Mouse (Mus musculus) heart, postnatal 0 days (tissue): ENCODE data around the gene Plpp3. TPM values are rescaled to one million over a fixed set of nuclear protein-coding genes. Genes with fewer than 3 reads are reported as not detected.
A peak's percentile ranks its signal among the peaks of the same experiment; 100 is the strongest.

Experiments
- ATAC-seq: fragments of 200-750 bp; cut with Nextera tagmentation; 2 replicates; pipeline ENCODE4 v1.8.0; 2017; ENCODE audit warnings: low read depth, moderate number of reproducible peaks, moderate library complexity; ENCODE audit not compliant: insufficient read depth
- DNase-seq: peaks from one replicate; pipeline ENCODE4 v3.0.0-alpha.2; 2016; ENCODE audit warnings: low spot score
- H3K27ac ChIP-seq: fragments of 300-500 bp; sonication (generic); 2 replicates; pipeline ENCODE4 v1.5.1; 2014; ENCODE audit warnings: low read depth, mild to moderate bottlenecking
- H3K27me3 ChIP-seq: fragments of 300-500 bp; sonication (generic); 2 replicates; pipeline ENCODE4 v1.6.1; 2014; ENCODE audit warnings: low read length, mixed read lengths; ENCODE audit not compliant: control insufficient read depth, insufficient read depth
- H3K36me3 ChIP-seq: fragments of 300-500 bp; sonication (generic); replicated peaks from 2 replicates; pipeline ENCODE4 v1.6.1; 2014; ENCODE audit warnings: low read length, mixed read lengths; ENCODE audit not compliant: control insufficient read depth, insufficient read depth
- H3K4me1 ChIP-seq: fragments of 300-500 bp; sonication (generic); 2 replicates; pipeline ENCODE4 v1.6.1; 2014; ENCODE audit warnings: antibody characterized with exemption; ENCODE audit not compliant: control insufficient read depth, insufficient read depth
- H3K4me2 ChIP-seq: fragments of 300-500 bp; sonication (generic); 2 replicates; pipeline ENCODE4 v1.6.1; 2014; ENCODE audit warnings: low read depth, mild to moderate bottlenecking, low read length, moderate library complexity
- H3K4me3 ChIP-seq: fragments of 300-500 bp; sonication (generic); 2 replicates; pipeline ENCODE4 v1.5.1; 2014; ENCODE audit warnings: low read depth, low read length
- H3K9ac ChIP-seq: fragments of 300-500 bp; sonication (generic); replicated peaks from 2 replicates; pipeline ENCODE4 v1.6.1; 2014; ENCODE audit warnings: low read depth, low read length, mixed read lengths
- H3K9me3 ChIP-seq: fragments of 300-500 bp; sonication (generic); replicated peaks from 2 replicates; pipeline ENCODE4 v1.6.1; 2016; ENCODE audit warnings: low read length; ENCODE audit not compliant: control insufficient read depth
- CTCF ChIP-seq: IDR thresholded peaks from 2 replicates; pipeline ENCODE4 v1.5.1; 2016; ENCODE audit warnings: antibody characterized with exemption, control low read depth, low read depth
- EP300 ChIP-seq: IDR thresholded peaks from 2 replicates; pipeline ENCODE4 v1.6.1; 2016; ENCODE audit warnings: antibody characterized with exemption, low read depth
- WGBS: fragments of 180-500 bp; shearing (Covaris S2); extraction: QIAGEN DNeasy Blood & Tissue Kit; methylation state at CpG from one replicate; pipeline ENCODE4 v1.1.7; 2014; 5-methylcytosine and 5-hydroxymethylcytosine counted together
- polyA plus RNA-seq: library from polyadenylated mRNA; unstranded; fragments of >200 nt; fragmentation: Nextera tagmentation; extraction: Ambion mirVana; gene quantifications from 2 replicates; pipeline ENCODE4 v1.2.1, GENCODE M21; 2015
- total RNA-seq: library from RNA; depleted of rRNA; stranded (reverse); fragments of >200 nt; gene quantifications from 2 replicates; pipeline ENCODE4 v1.2.3, GENCODE M21; 2014; ENCODE audit warnings: low replicate concordance

Gene Plpp3
- total and polyA plus RNA-seq, 2 experiments from 2014 or later = 56.4 to 57.0 TPM

DNA sequence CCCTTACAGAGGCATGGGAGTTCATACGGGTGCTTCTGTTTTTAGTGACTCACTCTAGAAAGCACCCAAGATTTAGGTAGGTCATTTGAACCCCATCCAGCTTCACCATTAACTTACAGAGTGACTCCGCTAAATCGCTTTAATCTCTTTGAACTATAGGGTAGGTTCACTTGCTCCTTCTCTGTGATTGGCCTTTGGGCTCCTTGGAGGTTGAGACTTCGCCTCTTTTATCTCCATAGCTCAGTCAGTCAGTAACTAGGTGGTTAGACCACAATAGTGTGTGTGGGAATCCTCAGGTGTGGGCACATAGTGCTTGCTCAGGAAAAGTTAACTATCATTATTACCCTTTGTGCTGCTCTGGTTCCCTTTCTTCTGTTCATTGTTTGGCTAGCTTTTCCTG lies 33.7 kb downstream of the Plpp3 start:
- DNase-seq (no peak), ATAC-seq (no peak)
- Histone ChIP-seq H3K4me2 (no peak overlapping the region), H3K36me3 (peaks cover 7% of the 10 kb centered on the region; the same call in 1 of the 2 replicates), H3K9me3 (no peaks in the 10 kb centered on the region), H3K4me1 (peaks cover 14% of the 10 kb centered on the region; the same call in 1 of the 2 replicates), H3K27ac (no peak overlapping the region), H3K9ac (no peak overlapping the region), H3K27me3 (no peaks in the 10 kb centered on the region), H3K4me3 (no peak overlapping the region)
- 76% methylated on average over 4 of the region's 4 CpGs for WGBS
- no peak for TF ChIP-seq CTCF
- TF ChIP-seq EP300 = no peak

GRCm38 (mm10) chr4:105191550-105191949 lies 34.4 kb downstream of the Plpp3 start:
- TF ChIP-seq CTCF (no peak), EP300 (no peak)
- no peaks in the 10 kb centered on the region for H3K9me3 ChIP-seq
- peaks cover 14% of the 10 kb centered on the region; the same call in 1 of the 2 replicates for H3K4me1 ChIP-seq
- H3K36me3 ChIP-seq = peaks cover 11% of the 10 kb centered on the region
- DNase-seq (no peak), ATAC-seq (no peak)
- no peak overlapping the region for H3K4me3 ChIP-seq
- no peak overlapping the region for H3K27ac ChIP-seq
- H3K27me3 ChIP-seq = no peaks in the 10 kb centered on the region
- WGBS = 72% methylated on average over 5 of the region's 5 CpGs
- no peak overlapping the region for H3K4me2 ChIP-seq
- no peak overlapping the region for H3K9ac ChIP-seq

DNA sequence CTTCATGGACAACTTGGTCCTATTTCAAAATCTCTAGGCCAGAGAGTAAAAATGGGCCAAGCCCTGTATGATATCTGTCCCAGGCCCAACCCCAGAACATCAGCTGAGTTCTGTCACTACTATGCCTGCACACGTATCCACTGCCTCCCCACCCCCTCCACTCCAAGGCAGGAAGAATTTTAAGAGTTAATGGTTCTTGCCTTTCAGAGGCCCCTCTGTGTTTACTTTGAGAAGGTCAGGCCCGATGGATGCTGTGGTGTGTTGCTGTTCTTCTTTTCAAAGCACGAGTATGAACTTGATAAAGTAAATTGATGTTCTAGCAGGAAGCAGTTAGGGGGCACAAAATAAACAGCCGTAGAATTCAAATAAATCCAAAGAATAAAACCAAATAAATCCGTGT lies 35.5 kb downstream of the Plpp3 start:
- peaks cover 14% of the 10 kb centered on the region; the same call in 1 of the 2 replicates for H3K4me1 ChIP-seq
- peaks cover 21% of the 10 kb centered on the region for H3K36me3 ChIP-seq
- no peaks in the 10 kb centered on the region for H3K9me3 ChIP-seq
- no peak overlapping the region for H3K4me3 ChIP-seq
- DNase-seq (no peak), ATAC-seq (no peak)
- H3K27ac ChIP-seq = 0 out of 2 replicates have a peak overlapping the region, but pooled peaks have one; percentile 11
- TF ChIP-seq EP300 (no peak), CTCF (no peak)
- 45% methylated on average over 5 of the region's 5 CpGs for WGBS
- no peak overlapping the region for H3K4me2 ChIP-seq
- H3K9ac ChIP-seq = no peak overlapping the region
- no peaks in the 10 kb centered on the region for H3K27me3 ChIP-seq

DNA sequence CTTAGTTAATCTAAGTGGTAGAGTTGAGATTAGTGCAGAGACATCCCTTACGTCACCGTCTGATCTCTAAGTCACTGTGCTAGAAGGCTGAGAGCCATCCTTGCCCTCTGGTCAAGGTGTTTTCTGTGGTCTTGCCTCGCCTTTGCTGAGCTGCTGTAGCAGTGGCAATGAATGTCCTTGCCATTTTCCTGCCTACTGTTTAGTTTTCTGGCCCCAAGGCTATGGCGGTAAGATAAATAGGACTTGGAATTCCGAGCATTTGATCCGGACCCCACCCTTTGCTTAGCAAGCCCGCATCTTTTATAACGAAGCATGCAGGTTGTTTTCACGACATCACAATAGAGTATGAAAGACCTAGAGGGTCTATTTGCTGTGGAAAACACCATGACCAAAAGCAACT lies 38.1 kb downstream of the Plpp3 start:
- 85% methylated on average over 9 of the region's 9 CpGs for WGBS
- ATAC-seq (no peak), DNase-seq (no peak)
- H3K4me1 ChIP-seq = 0 out of 2 replicates have a peak, but pooled peaks cover 10% of the 10 kb centered on the region
- no peak overlapping the region for H3K27ac ChIP-seq
- TF ChIP-seq EP300 = no peak
- TF ChIP-seq CTCF = no peak
- no peaks in the 10 kb centered on the region for H3K27me3 ChIP-seq
- H3K4me2 ChIP-seq = no peak overlapping the region
- H3K9me3 ChIP-seq = no peaks in the 10 kb centered on the region
- no peak overlapping the region for H3K9ac ChIP-seq
- no peak overlapping the region for H3K4me3 ChIP-seq
- peaks cover 34% of the 10 kb centered on the region for H3K36me3 ChIP-seq

DNA sequence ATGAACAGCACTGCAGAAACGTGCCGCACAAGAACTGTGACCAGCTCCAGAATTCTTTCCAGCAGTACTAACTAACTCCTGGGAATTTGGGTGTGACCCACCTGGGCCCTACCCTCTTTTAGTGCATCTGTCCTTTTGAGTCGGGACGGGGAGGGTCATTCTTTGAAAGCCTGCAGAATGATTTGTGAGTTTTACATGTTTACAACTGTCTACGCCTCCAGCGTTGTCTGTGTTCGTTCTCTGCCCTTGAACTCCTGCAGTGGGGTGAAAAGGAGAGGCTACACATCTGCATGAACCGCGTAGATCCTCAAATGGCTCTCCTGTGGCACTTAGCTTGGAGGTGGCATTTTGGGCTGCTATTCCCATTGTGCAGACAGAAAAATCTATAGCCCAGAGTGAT lies 39.0 kb downstream of the Plpp3 start:
- DNase-seq (no peak), ATAC-seq (no peak)
- no peak for TF ChIP-seq CTCF
- TF ChIP-seq EP300 = no peak
- no peaks in the 10 kb centered on the region for H3K27me3 ChIP-seq
- no peak overlapping the region for H3K4me2 ChIP-seq
- H3K4me1 ChIP-seq = 0 out of 2 replicates have a peak, but pooled peaks cover 4% of the 10 kb centered on the region
- 88% methylated on average over 9 of the region's 9 CpGs for WGBS
- H3K9me3 ChIP-seq = no peaks in the 10 kb centered on the region
- H3K36me3 ChIP-seq = peaks cover 34% of the 10 kb centered on the region
- no peak overlapping the region for H3K27ac ChIP-seq
- H3K9ac ChIP-seq = no peak overlapping the region
- no peak overlapping the region for H3K4me3 ChIP-seq
